Mouse (Mus musculus) ES-E14 (cell line): ENCODE data around the gene S100a11. TPM values are rescaled to one million over a fixed set of nuclear protein-coding genes. Genes with fewer than 3 reads are reported as not detected.

Experiments
- DNase-seq: peaks from one replicate; pipeline ENCODE4 v3.0.0-alpha.2; 2013; ENCODE audit warnings: low read depth, low spot score
- H3K27ac ChIP-seq: 2 replicates; pipeline ENCODE4 v1.5.1; 2012; ENCODE audit warnings: low read depth, mild to moderate bottlenecking, low read length, moderate library complexity, mixed read lengths; ENCODE audit not compliant: poor library complexity, insufficient read depth, severe bottlenecking
- H3K36me3 ChIP-seq: 2 replicates; pipeline ENCODE4 v1.6.1; 2012; ENCODE audit warnings: mild to moderate bottlenecking, low read length, moderate library complexity, mixed read lengths; ENCODE audit not compliant: control insufficient read depth, poor library complexity, insufficient read depth, severe bottlenecking
- H3K4me1 ChIP-seq, 2 experiments: fragments of 150-350 bp in 1 of 2; sonication (generic) in 1 of 2; 2 replicates each; pipeline ENCODE4 v1.6.1; 2012; ENCODE audit warnings: low read length in 2 of 2, mild to moderate bottlenecking in 1 of 2, mixed read lengths in 1 of 2; ENCODE audit not compliant: control insufficient read depth in 2 of 2, insufficient read depth in 2 of 2, poor library complexity in 1 of 2
- H3K4me3 ChIP-seq, 2 experiments: fragments of 150-350 bp in 1 of 2; sonication (generic) in 1 of 2; 2 replicates each; pipeline ENCODE4 v1.5.1; 2012; ENCODE audit warnings: low read length in 2 of 2, low read depth in 1 of 2, mild to moderate bottlenecking in 1 of 2, mixed read lengths in 1 of 2; ENCODE audit not compliant: insufficient read depth in 1 of 2, poor library complexity in 1 of 2, severe bottlenecking in 1 of 2
- H3K9ac ChIP-seq: 2 replicates; pipeline ENCODE4 v1.6.1; 2012; ENCODE audit warnings: low read depth, mild to moderate bottlenecking, low read length, mixed read lengths; ENCODE audit not compliant: poor library complexity, insufficient read depth, severe bottlenecking
- H3K9me3 ChIP-seq: fragments of 150-350 bp; sonication (generic); 2 replicates; pipeline ENCODE4 v1.6.1; 2012; ENCODE audit warnings: low read depth, mild to moderate bottlenecking, low read length; ENCODE audit not compliant: control insufficient read depth, insufficient read depth
- CHD2 ChIP-seq: IDR thresholded peaks from 2 replicates; pipeline ENCODE4 v1.6.1; 2014; ENCODE audit warnings: mild to moderate bottlenecking, low read depth, low read length, inconsistent platforms
- HCFC1 ChIP-seq: IDR thresholded peaks from 2 replicates; pipeline ENCODE4 v1.6.1; 2012; ENCODE audit warnings: low read length, inconsistent platforms, borderline replicate concordance; ENCODE audit not compliant: insufficient read depth
- MAFK ChIP-seq: IDR thresholded peaks from 2 replicates; pipeline ENCODE4 v1.6.1; 2014; ENCODE audit warnings: mild to moderate bottlenecking, low read depth, low read length, inconsistent platforms; ENCODE audit not compliant: insufficient read depth
- ZC3H11A ChIP-seq: IDR thresholded peaks from 2 replicates; pipeline ENCODE4 v1.6.1; 2012; ENCODE audit warnings: low read depth, mild to moderate bottlenecking, inconsistent platforms, low read length, borderline replicate concordance
- ZNF384 ChIP-seq: IDR thresholded peaks from 2 replicates; pipeline ENCODE4 v1.6.1; 2012; ENCODE audit warnings: low read depth, low read length, inconsistent platforms
- in situ Hi-C, 2 experiments: fragments of 600-800 bp; cut with MboI; formaldehyde crosslinking; loops; one replicate each; pipeline ENCODE4 v1.15.1; 2025; ENCODE audit warnings: low sequenced_read_pairs in 2 of 2, inconsistent platforms in 1 of 2; ENCODE audit not compliant: unreplicated experiment in 2 of 2
- total RNA-seq: library from RNA; depleted of rRNA; stranded (reverse); fragments of 300-350 nt; gene quantifications from 2 replicates; pipeline ENCODE4 v1.2.3, GENCODE M21; 2012

Gene S100a11
- total RNA-seq, 1 experiment, result 37.2 TPM

DNA sequence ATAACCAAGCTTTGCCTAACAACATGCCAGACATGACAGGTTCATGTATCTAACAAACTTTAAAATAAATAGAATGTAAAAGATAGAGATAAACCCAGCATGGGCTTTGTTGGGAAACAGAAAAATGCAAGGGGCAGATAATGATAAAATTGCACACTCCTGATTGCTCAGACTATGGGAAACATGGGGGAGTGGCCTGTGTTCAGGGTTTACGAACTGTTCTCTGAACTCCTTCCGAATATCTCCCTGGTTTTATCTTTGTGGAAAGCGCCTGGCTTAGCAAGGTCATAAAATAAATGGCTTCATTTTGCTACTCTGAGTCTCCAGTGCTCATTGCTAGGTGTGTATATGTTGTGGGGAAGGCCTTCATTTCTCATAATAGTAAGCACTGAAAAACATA, 46.6 kb downstream of the S100a11 start:
- no peak for TF ChIP-seq MAFK
- no peak for TF ChIP-seq HCFC1
- no peak for TF ChIP-seq ZC3H11A
- no peak for TF ChIP-seq ZNF384
- H3K9ac ChIP-seq, result no peak overlapping the region
- H3K36me3 ChIP-seq, result peaks cover 2% of the 10 kb centered on the region
- H3K4me3 ChIP-seq, result no peak overlapping the region
- in situ Hi-C loops, result no loop called here
- DNase-seq, result no peak
- H3K9me3 ChIP-seq, result no peaks in the 10 kb centered on the region
- no peak overlapping the region for H3K27ac ChIP-seq
- H3K4me1 ChIP-seq, result no peaks in the 10 kb centered on the region

DNA sequence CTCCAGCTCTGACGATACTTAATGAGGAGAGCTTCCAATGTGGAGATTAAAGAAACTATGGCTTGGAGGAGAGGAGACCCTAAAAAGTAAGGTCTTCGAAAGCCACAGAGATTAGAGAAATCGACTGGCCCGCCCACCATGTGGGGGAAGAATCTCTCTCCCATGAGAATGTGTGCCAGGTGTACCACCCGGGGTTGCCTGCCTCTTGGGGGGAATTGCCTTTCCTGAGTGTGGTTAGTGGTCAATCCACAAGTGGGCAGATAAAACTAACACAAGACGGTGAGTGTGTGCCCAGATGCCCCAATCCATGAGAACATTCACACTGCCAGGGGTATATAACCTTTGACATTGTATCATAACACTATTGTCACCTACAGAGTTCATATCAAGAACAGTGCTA, 47.4 kb downstream of the S100a11 start:
- in situ Hi-C loops, result no loop called here
- Histone ChIP-seq H3K4me1 (no peaks in the 10 kb centered on the region), H3K36me3 (no peaks in the 10 kb centered on the region; the same call in none of the 2 replicates), H3K27ac (no peak overlapping the region), H3K9me3 (no peaks in the 10 kb centered on the region), H3K4me3 (no peak overlapping the region), H3K9ac (no peak overlapping the region)
- DNase-seq, result no peak
- TF ChIP-seq ZC3H11A, result no peak
- no peak for TF ChIP-seq MAFK
- TF ChIP-seq CHD2, result no peak
- no peak for TF ChIP-seq HCFC1

DNA sequence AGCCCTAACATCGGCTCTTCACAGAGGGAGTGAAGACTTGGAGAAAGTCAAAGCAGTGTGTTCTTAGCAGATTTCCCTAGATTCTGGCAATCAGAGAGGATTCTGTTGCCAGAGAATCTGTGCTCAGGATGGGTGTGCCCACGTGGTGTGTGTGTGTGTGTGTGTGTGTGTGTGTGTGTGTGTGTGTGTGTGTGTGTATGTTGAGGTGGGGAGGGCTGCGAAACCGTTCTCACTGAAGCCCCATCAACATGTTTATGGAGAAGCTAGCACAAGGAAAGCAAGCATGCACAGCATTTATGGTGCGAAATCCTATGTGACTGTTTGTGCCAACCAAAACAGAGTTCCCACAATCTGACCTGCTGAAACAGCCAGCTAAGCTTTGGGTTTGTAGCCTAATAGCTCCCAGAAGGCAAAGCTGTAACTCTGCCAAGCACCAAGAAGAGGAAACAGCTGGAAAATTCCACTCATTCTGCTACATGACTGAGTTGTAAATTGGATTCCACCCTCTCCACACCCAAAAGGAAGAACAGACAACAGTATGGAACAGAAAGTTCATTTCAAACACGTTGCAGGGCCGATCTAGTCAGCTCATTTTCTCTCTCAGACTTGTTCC, 48.2 kb downstream of the S100a11 start:
- in situ Hi-C loops, result no loop called here
- DNase-seq, result no peak
- TF ChIP-seq ZNF384, result no peak
- TF ChIP-seq MAFK, result no peak
- TF ChIP-seq HCFC1, result no peak
- no peak for TF ChIP-seq CHD2
- TF ChIP-seq ZC3H11A, result no peak
- Histone ChIP-seq H3K27ac (no peak overlapping the region), H3K36me3 (no peaks in the 10 kb centered on the region; the same call in 1 of the 2 replicates), H3K9me3 (no peaks in the 10 kb centered on the region), H3K4me1 (peaks cover 0 to under 1% of the 10 kb centered on the region in 2 experiments; a peak in 1 of 4 replicates), H3K9ac (no peak overlapping the region), H3K4me3 (no peak overlapping the region)

- no peaks in the 10 kb centered on the region for H3K9me3 ChIP-seq
- no peaks in the 10 kb centered on the region; the same call in 1 of the 2 replicates for H3K36me3 ChIP-seq
- DNase-seq, result no peak
- in situ Hi-C loops, result no loop called here
- H3K9ac ChIP-seq, result no peak overlapping the region
- no peak overlapping the region for H3K27ac ChIP-seq
- TF ChIP-seq ZC3H11A (no peak), CHD2 (no peak), ZNF384 (no peak), HCFC1 (no peak), MAFK (no peak)
- no peak overlapping the region for H3K4me3 ChIP-seq
- peaks cover 0 to 5% of the 10 kb centered on the region in 2 experiments; a peak in 3 of 4 replicates for H3K4me1 ChIP-seq
Measured at GRCm38 (mm10) chr3:93569046-93569445, 48.8 kb downstream of the S100a11 start.
